Mouse (Mus musculus) left cerebral cortex, adult 8-10 months (tissue): Measurements from ENCODE around the gene Jrkl. TPM values are rescaled to one million over a fixed set of nuclear protein-coding genes. Genes with fewer than 3 reads are reported as not detected.

Experiments
- DNase-seq, 2 experiments: peaks; one replicate each; pipeline ENCODE4 v3.0.0; 2022; ENCODE audit warnings: low spot score in 2 of 2
- total RNA-seq, 4 experiments: library from RNA; stranded (reverse); gene quantifications; 2 replicates each; pipeline ENCODE4 v1.2.4; 2022

Jrkl gene
- 1 to 10 TPM; 9.0 to 9.7 (median 9.4) TPM for total RNA-seq

DNA sequence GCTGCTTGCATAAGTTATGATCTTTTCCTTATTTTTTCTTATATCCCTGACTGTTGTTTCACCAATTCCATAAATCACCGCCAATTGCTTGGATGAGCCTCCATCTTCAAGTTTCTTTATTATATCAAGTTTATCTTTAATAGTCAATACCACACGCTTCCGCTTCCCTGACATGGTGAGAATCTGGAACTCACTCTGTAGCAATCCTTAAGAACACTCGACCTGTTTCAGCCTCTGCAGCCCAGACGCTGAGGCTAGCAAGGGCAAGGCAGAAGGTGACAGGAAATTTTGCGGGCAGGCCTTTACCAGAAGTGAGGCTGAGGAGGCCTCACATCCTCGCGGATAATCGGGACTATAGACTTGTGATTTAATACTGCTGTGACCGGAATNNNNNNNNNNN is at the start of gene Jrkl:
Jrkl (minus strand) TSS at position 349 of the 400 bp plus-strand sequence.
- peak; percentile 9 to 13 for DNase-seq

DNA sequence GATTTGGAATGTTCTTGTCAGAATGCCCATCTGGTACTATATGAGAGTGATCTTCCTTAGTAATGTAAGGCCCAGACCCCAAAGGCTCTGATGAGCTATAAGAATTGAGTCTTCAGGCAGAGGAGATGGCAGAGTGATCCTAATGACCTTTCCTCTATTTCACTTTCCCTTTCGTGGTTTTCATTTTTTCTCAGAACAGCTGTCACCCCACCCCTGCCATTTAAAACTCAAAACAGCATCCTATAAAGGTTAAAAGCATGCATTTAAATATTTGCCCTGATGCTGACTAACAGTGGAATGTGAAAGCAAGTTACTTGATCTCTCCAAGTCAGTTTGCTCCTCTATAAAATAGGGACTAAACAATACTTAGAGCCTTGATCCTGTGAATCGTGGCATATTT is 41.9 kb upstream of the Jrkl start:
- DNase-seq = no peak

DNA sequence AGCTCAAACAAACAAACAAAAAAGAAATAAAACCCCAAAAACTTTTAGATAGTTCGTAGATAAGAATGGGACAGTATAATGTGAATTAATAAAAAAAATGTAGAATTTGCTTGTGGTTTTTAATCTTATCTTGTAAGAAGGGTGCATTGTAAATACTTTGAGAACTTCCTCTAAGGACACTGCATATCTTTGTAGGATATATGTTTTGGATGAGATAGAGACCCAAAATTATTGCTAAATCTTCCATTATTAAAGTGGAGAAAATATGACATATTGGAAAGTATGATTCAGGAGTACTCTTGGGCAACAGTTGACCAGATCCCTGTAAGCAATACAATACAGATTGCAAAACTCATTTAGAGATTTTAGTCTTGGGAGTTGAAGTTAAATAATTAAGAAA is 27.6 kb upstream of the Jrkl start:
- DNase-seq = no peak

GRCm38 (mm10) chr9:13260980-13261379 is 15.4 kb upstream of the Jrkl start:
- DNase-seq = no peak

DNA sequence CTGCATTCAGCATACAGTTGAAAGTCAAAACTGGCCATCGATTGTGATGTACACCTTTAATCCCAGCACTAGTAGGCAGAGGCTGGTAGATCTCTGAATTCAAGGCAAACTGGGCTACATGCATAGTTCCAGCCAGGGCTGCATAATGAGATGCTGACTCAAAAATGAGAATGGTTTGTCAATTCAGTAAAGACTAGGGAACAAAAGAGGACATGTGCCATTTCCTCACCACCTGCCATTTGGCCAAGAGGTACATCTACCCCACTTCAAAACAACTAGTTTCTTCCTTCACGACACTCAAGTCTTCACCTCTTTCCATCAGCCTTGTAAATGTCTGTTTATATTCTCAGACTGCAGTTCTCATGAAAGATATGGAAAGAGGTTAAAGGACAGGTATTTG is 12.5 kb upstream of the Jrkl start:
- DNase-seq = no peak

DNA sequence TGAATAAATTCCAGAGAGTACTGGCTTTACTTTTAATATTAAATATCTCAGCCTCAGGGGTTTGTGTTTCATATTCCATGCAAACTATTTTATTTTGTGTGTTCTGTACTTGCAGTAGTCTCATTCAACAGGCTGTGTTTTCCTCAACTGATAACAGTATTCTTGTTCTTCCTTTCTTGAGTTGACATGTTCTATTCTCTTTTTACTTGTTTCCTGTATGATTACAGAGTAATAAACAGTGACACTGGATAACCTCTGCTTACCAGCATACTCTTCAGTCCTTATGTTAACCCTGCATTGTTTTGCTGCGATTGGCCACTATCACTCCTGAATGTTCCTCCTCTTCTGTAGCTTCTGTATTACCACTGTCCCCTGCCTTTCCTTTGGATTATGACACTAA is 11.1 kb upstream of the Jrkl start:
- DNase-seq = no peak

- no peak for DNase-seq
Measured at GRCm38 (mm10) chr9:13251251-13251650, 5.6 kb upstream of the Jrkl start.

DNA sequence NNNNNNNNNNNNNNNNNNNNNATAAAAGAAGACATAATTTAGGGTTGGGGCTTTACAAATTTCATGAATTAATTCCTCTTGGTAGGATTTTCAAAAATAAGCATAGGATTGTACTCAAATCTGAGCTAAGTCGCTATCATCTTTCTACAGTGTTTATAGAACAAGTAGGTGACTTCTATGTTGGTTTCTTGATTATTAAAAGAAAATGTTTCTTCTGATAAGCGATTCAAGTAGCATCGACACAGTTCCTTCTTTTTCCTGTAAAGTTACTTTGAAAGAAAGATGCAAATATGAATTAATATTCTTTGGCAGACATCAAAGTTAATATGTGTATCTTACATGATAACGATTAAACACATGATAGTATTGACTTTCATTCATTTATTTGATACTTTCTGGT is 2.5 kb upstream of the Jrkl start:
- no peak for DNase-seq

GRCm38 (mm10) chr9:13246815-13247638 is 1.4 kb upstream of the Jrkl start, which contains the start of gene Ccdc82:
TSS of gene Ccdc82 (plus strand) at chr9:13246955.
- peak; percentile 63 to 72 for DNase-seq

GRCm38 (mm10) chr9:13242321-13242720 is 3.3 kb downstream of the Jrkl start:
- no peak for DNase-seq

DNA sequence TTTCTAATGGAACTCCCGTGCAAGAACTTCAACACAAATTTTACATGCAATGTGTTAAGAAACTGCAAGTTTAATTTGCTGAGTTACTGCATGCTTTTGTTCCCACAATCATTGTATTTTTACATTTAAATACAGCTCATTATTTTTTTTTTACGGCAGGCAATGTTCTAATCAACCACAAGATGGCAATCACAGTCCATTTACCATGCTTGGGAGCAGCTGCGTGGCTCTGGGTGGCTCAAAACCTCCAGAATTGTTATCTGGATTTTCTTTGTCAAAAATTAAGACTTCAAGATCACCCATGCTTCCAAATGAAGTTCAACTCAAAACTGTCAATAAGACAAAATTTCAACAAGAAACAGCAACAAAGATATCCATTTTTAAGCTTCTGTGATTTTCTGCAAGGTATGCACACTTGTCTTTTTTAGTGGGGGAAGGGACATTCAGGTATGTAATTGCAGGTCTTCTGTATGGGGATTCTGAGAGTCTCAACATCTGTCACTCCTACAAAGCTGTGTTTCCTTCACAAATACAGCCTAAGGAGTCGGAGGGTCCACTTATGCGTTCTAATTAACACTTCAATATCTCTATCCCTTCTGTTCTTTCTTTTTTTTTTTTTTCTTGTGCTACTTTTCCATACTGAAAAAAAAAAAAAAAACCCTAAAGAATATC is 13.9 kb downstream of the Jrkl start:
- DNase-seq = no peak

- DNase-seq = no peak
Measured at GRCm38 (mm10) chr9:13230553-13230952, 15.1 kb downstream of the Jrkl start.

DNA sequence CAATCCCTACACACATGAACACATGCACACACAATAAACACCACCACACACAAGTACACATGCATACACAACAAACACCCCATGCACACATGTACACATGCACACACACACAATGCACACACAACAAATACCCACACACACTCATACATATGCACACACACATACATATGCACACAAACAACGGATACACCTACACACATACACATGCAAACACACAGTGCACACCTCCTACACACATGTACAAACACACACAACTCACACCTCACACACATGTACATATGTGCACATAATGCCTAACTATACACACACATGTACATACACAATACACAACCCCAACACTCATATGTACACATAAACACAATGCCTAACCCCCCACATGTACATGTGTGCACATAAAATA is 19.8 kb downstream of the Jrkl start:
- DNase-seq = no peak

DNA sequence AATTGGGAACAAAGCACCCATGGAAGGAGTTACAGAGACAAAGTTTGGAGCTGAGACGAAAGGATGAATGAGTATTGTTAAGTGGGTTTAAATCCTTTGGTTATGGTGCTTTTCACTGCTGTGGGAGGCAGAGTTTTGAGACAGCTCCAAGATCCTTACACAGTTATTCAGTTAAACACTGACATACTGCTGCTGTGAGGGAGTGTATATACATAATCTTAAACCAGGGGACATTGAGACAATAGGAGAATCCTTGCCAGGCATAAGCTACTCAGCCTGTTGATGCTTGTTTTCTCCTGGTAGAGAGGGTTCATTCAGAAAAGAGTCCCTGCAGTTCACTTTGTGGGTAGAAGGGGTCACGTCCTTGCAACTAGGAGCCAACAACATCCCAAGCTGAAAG is 39.3 kb downstream of the Jrkl start:
- DNase-seq = no peak

DNA sequence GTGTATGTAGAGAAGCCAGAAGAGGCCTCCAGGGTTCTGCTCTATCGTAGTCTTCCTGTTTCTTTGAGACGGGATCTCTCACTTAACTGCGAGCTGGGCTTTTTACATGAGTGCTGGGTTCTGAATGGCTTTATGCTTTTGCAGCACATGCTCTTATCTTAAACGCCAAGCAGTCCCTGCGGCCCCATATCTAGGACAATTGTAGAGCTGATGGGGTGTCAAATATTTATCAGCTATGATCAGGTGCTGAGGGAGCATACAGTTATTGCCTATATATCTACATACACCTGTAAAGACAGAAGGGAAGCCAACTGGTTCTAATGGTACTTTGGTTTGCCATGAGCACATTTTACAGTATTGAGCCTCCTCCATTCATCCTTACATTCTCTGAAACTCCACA is 41.9 kb downstream of the Jrkl start:
- DNase-seq = no peak

DNA sequence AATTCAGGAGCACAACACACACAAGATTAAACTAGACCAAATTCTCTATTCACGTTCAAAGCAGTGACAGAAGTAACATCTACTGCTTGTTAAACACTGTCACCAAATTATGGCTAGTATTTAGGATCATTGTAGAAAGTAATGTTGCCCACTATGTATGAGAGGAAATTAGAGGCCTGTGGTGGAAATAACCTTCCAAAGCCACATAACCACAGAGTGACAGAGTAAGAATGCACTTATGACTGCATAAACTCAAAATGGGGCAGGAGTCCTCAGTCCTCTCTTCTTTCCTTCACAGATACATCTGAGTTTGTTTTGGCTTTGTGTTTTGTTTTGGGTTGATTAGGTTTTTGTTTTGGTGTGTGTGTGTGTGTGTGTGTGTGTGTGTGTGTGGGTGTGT is 42.5 kb downstream of the Jrkl start:
- no peak for DNase-seq

GRCm38 (mm10) chr9:13200079-13200478 is 45.5 kb downstream of the Jrkl start:
- no peak for DNase-seq

GRCm38 (mm10) chr9:13195762-13196161 is 49.9 kb downstream of the Jrkl start:
- no peak for DNase-seq

- DNase-seq = no peak
Measured at GRCm38 (mm10) chr9:13195268-13195667, 50.4 kb downstream of the Jrkl start.

- DNase-seq = no peak
Measured at GRCm38 (mm10) chr9:13194619-13195018, 51.0 kb downstream of the Jrkl start.
